Mouse (Mus musculus): ENCODE data around the gene Zbtb20.

GRCm38 (mm10) chr16:43069666-43070295, 194.1 kb downstream of the Zbtb20 start:
- TF ChIP-seq CTCF (IDR thresholded peaks at IDR 0.05; ENCODE audit: control insufficient read depth, insufficient read depth, insufficient read length) (no peak), MAX (IDR thresholded peaks at IDR 0.05) (no peak), USF1 (IDR thresholded peaks at IDR 0.05; ENCODE audit: low read depth) (no peak), MYOD1 (IDR thresholded peaks at IDR 0.05; ENCODE audit: control insufficient read depth, insufficient read length, low read depth) (no peak), CEBPB (IDR thresholded peaks at IDR 0.05; ENCODE audit: low read depth) (no peak)

Measured in C2C12 (cell line).